8 mouse cellular contexts compared by ENCODE assay signal in the genomic region with DNA sequence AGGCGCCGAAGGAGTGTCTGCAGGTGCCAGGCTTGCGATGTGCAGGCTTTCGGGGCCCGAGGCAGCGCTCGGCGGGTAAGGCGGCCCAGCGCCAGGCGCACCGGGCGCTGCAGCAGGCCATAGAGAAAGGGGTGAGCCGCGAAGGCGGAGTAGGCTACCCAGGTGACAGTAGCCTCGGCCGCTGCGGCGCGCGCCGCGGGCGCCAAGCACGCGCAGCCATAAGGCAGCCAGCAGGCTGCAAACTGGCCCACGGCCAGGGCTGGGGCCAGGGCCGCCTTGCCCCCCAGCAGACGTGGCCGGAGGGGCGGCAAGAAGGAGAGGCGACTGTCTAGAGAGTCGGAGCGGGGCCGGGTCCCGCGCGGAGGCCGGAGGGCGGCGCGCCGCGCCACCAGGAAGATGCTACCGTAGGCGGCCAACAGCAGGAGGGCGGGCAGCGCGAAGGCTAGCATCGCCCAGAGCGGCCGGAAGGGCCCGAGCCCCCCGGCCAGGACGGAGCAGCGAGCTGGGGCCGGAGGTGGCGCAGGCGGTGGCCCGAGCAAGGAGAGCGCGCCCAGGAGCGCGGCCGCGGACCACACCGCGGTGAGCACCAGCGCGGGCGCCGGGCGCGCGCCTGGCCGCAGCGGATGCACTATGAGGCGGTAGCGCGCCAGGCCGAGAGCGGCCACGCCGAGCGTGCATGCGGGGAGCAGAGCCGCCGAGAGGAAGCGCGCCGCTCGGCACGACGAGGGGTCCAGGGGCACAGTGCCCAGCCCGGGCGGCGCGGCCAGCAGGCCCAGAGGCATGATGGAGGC. TPM values are rescaled to one million over a fixed set of nuclear protein-coding genes. Genes with fewer than 3 reads are reported as not detected.
A peak's percentile ranks its signal among the peaks of the same experiment; 100 is the strongest.
DNase-seq lines count a peak whose midpoint lies in the region; ATAC-seq and TF ChIP-seq lines count a peak whose summit lies in the region.

No protein-coding gene starts in this region.

- intact Hi-C loops in gastrocnemius, adult 2 months (cut with DNase I) = no loop called here
- intact Hi-C loops in left cerebral cortex, postnatal 10 days (cut with DNase I) = no loop called here

- 2% methylated on average over 97 of the region's 99 CpGs for WGBS in forebrain, embryonic 10.5 days
- WGBS in hindbrain, embryonic 12.5 days = 2% methylated on average over 97 of the region's 99 CpGs

- peaks cover 45% of the 10 kb centered on the region for H3K27me3 ChIP-seq in forebrain, embryonic 10.5 days (ENCODE audit: poor library complexity, severe bottlenecking)
- H3K27me3 ChIP-seq in hindbrain, embryonic 12.5 days = peaks cover 4% of the 10 kb centered on the region; the same call in 1 of the 2 replicates

- peak overlapping the region; percentile 82 for H3K9ac ChIP-seq in hindbrain, embryonic 12.5 days

- DNase-seq in gastrocnemius, adult 2 months = peak; percentile 81
- no peak for DNase-seq in gastrocnemius, adult 18-20 months (ENCODE audit: low spot score)
- DNase-seq in brain, adult 2 months (ENCODE audit: low read depth, low spot score) = peak; percentile 95
- peak; percentile 61 for DNase-seq in forebrain, embryonic 10.5 days (ENCODE audit: extremely low spot score, low spot score)
- peak; percentile 54 to 89 for DNase-seq in left cerebral cortex, postnatal 10 days (ENCODE audit: extremely low spot score in 1 of 2, low spot score in 2 of 2)
- DNase-seq in right cerebral cortex, postnatal 4 days = peak; percentile 79

- H3K4me2 ChIP-seq in hindbrain, embryonic 12.5 days (replicated peaks) = peak overlapping the region; percentile 92

- TF ChIP-seq CTCF in gastrocnemius, adult 2 months (IDR thresholded peaks at IDR 0.05) = no peak

- H3K4me1 ChIP-seq in forebrain, embryonic 10.5 days = peaks cover 56% of the 10 kb centered on the region
- H3K4me1 ChIP-seq in hindbrain, embryonic 12.5 days = peaks cover 30% of the 10 kb centered on the region

- peak overlapping the region; percentile 84 for H3K4me3 ChIP-seq in gastrocnemius, adult 2 months
- H3K4me3 ChIP-seq in forebrain, embryonic 10.5 days = peak overlapping the region; percentile 63
- peak overlapping the region; percentile 49 for H3K4me3 ChIP-seq in hindbrain, embryonic 12.5 days

- peak; percentile 58 for ATAC-seq in hindbrain, embryonic 12.5 days (ENCODE audit: low FRiP score)
- peak; percentile 40 for ATAC-seq in megakaryocyte progenitor cell, adult 5-6 weeks (replicated peaks; ENCODE audit: poor library complexity)

- no peaks in the 10 kb centered on the region for H3K9me3 ChIP-seq in forebrain, embryonic 10.5 days
- H3K9me3 ChIP-seq in hindbrain, embryonic 12.5 days (replicated peaks) = no peaks in the 10 kb centered on the region

- H3K27ac ChIP-seq in gastrocnemius, adult 2 months = peak overlapping the region; percentile 70
- peak overlapping the region; percentile 87 for H3K27ac ChIP-seq in forebrain, embryonic 10.5 days
- peak overlapping the region; percentile 84 for H3K27ac ChIP-seq in hindbrain, embryonic 12.5 days

- peaks cover 69% of the 10 kb centered on the region for H3K36me3 ChIP-seq in forebrain, embryonic 10.5 days (replicated peaks)
- H3K36me3 ChIP-seq in hindbrain, embryonic 12.5 days = peaks cover 46% of the 10 kb centered on the region

RNA-seq across cellular contexts. Expression of gene Gpr62, which starts 0.8 kb away (rescaled TPM):
- under 1 TPM in 1 of 2 experiments, not detected in 1; 0.15 TPM for total RNA-seq in gastrocnemius, adult 2 months (2021)
- under 1 TPM; 0.14 to 0.21 TPM for total RNA-seq in gastrocnemius, adult 18-20 months (2021)
- 0.10 and 0.27 TPM in 2 replicates for polyA plus RNA-seq in forebrain, embryonic 10.5 days (2016; fragmentation: Nextera tagmentation; extraction: Ambion mirVana)
- 0.41 and 0.68 TPM in 2 replicates for polyA plus RNA-seq in hindbrain, embryonic 12.5 days (2016; fragmentation: Nextera tagmentation; extraction: Ambion mirVana)
- 1 to 10 TPM; 2.2 to 2.8 TPM for total RNA-seq in left cerebral cortex, postnatal 10 days (2021)
- not detected in 2 replicates for total RNA-seq in megakaryocyte progenitor cell, adult 5-6 weeks (2015)
- not detected in 2 replicates for total RNA-seq in megakaryocyte progenitor cell, adult 5-6 weeks (2017)

RNA-seq across cellular contexts. Expression of gene Rrp9, which starts 10.8 kb away (rescaled TPM):
- 10 to 100 TPM; 23.9 to 24.7 TPM for total RNA-seq in gastrocnemius, adult 2 months (2021)
- total RNA-seq in gastrocnemius, adult 18-20 months (2021) = 10 to 100 TPM; 19.8 to 21.7 TPM
- polyA plus RNA-seq in forebrain, embryonic 10.5 days (2016; fragmentation: Nextera tagmentation; extraction: Ambion mirVana) = 85.2 and 91.4 TPM in 2 replicates
- polyA plus RNA-seq in hindbrain, embryonic 12.5 days (2016; fragmentation: Nextera tagmentation; extraction: Ambion mirVana) = 42.7 and 52.2 TPM in 2 replicates
- 10 to 100 TPM; 37.3 to 37.7 TPM for total RNA-seq in left cerebral cortex, postnatal 10 days (2021)
- 18.9 and 21.3 TPM in 2 replicates for total RNA-seq in megakaryocyte progenitor cell, adult 5-6 weeks (2015)
- 45.2 and 50.1 TPM in 2 replicates for total RNA-seq in megakaryocyte progenitor cell, adult 5-6 weeks (2017)

RNA-seq across cellular contexts. Expression of gene Parp3, which starts 11.8 kb away (rescaled TPM):
- total RNA-seq in gastrocnemius, adult 2 months (2021) = 10 to 100 TPM; 60.4 to 75.3 TPM
- 10 to 100 TPM; 68.1 to 69.4 TPM for total RNA-seq in gastrocnemius, adult 18-20 months (2021)
- 2.1 and 2.6 TPM in 2 replicates for polyA plus RNA-seq in forebrain, embryonic 10.5 days (2016; fragmentation: Nextera tagmentation; extraction: Ambion mirVana)
- polyA plus RNA-seq in hindbrain, embryonic 12.5 days (2016; fragmentation: Nextera tagmentation; extraction: Ambion mirVana) = 1.6 and 2.1 TPM in 2 replicates
- total RNA-seq in left cerebral cortex, postnatal 10 days (2021) = 1 to 10 TPM; 2.5 to 3.2 TPM
- 5.9 and 7.0 TPM in 2 replicates for total RNA-seq in megakaryocyte progenitor cell, adult 5-6 weeks (2015)
- total RNA-seq in megakaryocyte progenitor cell, adult 5-6 weeks (2017) = 8.0 and 12.1 TPM in 2 replicates

RNA-seq across cellular contexts. Expression of gene Pcbp4, which starts 11.9 kb away (rescaled TPM):
- total RNA-seq in gastrocnemius, adult 2 months (2021) = 10 to 100 TPM; 63.8 to 69.0 TPM
- 10 to 100 TPM; 54.7 to 69.6 TPM for total RNA-seq in gastrocnemius, adult 18-20 months (2021)
- polyA plus RNA-seq in forebrain, embryonic 10.5 days (2016; fragmentation: Nextera tagmentation; extraction: Ambion mirVana) = 337 and 351 TPM in 2 replicates
- polyA plus RNA-seq in hindbrain, embryonic 12.5 days (2016; fragmentation: Nextera tagmentation; extraction: Ambion mirVana) = 308 and 309 TPM in 2 replicates
- 100 to 1,000 TPM; 222 to 242 TPM for total RNA-seq in left cerebral cortex, postnatal 10 days (2021)
- total RNA-seq in megakaryocyte progenitor cell, adult 5-6 weeks (2015) = 0.91 and 1.7 TPM in 2 replicates
- total RNA-seq in megakaryocyte progenitor cell, adult 5-6 weeks (2017) = 0.96 and 2.7 TPM in 2 replicates

RNA-seq across cellular contexts. Expression of gene Abhd14a, which starts 17.5 kb away (rescaled TPM):
- 10 to 100 TPM; 15.9 to 19.8 TPM for total RNA-seq in gastrocnemius, adult 2 months (2021)
- total RNA-seq in gastrocnemius, adult 18-20 months (2021) = 10 to 100 TPM; 16.9 to 17.0 TPM
- polyA plus RNA-seq in forebrain, embryonic 10.5 days (2016; fragmentation: Nextera tagmentation; extraction: Ambion mirVana) = 40.7 and 42.8 TPM in 2 replicates
- polyA plus RNA-seq in hindbrain, embryonic 12.5 days (2016; fragmentation: Nextera tagmentation; extraction: Ambion mirVana) = 37.5 and 39.7 TPM in 2 replicates
- 10 to 100 TPM; 55.7 to 59.6 TPM for total RNA-seq in left cerebral cortex, postnatal 10 days (2021)
- total RNA-seq in megakaryocyte progenitor cell, adult 5-6 weeks (2015) = 21.3 and 23.4 TPM in 2 replicates
- total RNA-seq in megakaryocyte progenitor cell, adult 5-6 weeks (2017) = 27.3 and 30.2 TPM in 2 replicates

Comparison
In these comparisons a context has a peak if more than half of its experiments do, and no peak if none do; other contexts are left out.
1. RNA of gene Parp3, which starts 11.8 kb away (total RNA-seq): 60.4 to 75.3 TPM in gastrocnemius, adult 2 months and 68.1 to 69.4 TPM in gastrocnemius, adult 18-20 months; 5.9 to 12.1 TPM in megakaryocyte progenitor cell, adult 5-6 weeks and 2.5 to 3.2 TPM in left cerebral cortex, postnatal 10 days; every median in the first group is over 4 times any median in the second.
2. Peak in every context shown above with its lines, with median percentiles within 50 percentile points of each other: H3K27ac ChIP-seq and H3K4me3 ChIP-seq.